Mouse (Mus musculus) liver, embryonic 15.5 days (tissue): ENCODE measurements around the gene Drg1. TPM values are rescaled to one million over a fixed set of nuclear protein-coding genes. Genes with fewer than 3 reads are reported as not detected.

Experiments used
- ATAC-seq: fragments of 200-750 bp; cut with Nextera tagmentation; 2 replicates; pipeline ENCODE4 v1.8.0; 2017; ENCODE audit warnings: moderate number of reproducible peaks, mild to moderate bottlenecking, moderate library complexity; ENCODE audit not compliant: insufficient read depth
- H3K27ac ChIP-seq: fragments of 300-500 bp; sonication (generic); replicated peaks from 2 replicates; pipeline ENCODE4 v1.5.1; 2015; ENCODE audit warnings: mild to moderate bottlenecking, inconsistent platforms
- H3K27me3 ChIP-seq: fragments of 300-500 bp; sonication (generic); 2 replicates; pipeline ENCODE4 v1.6.1; 2015; ENCODE audit warnings: mild to moderate bottlenecking, inconsistent platforms
- H3K36me3 ChIP-seq: fragments of 300-500 bp; sonication (generic); replicated peaks from 2 replicates; pipeline ENCODE4 v1.6.1; 2015; ENCODE audit warnings: moderate library complexity, mild to moderate bottlenecking, inconsistent platforms
- H3K4me1 ChIP-seq: fragments of 300-500 bp; sonication (generic); replicated peaks from 2 replicates; pipeline ENCODE4 v1.6.1; 2015; ENCODE audit warnings: inconsistent platforms
- H3K4me2 ChIP-seq: fragments of 300-500 bp; sonication (generic); 2 replicates; pipeline ENCODE4 v1.6.1; 2015; ENCODE audit warnings: moderate library complexity, mild to moderate bottlenecking, inconsistent platforms
- H3K4me3 ChIP-seq: fragments of 300-500 bp; sonication (generic); replicated peaks from 2 replicates; pipeline ENCODE4 v1.5.1; 2015; ENCODE audit warnings: mild to moderate bottlenecking, inconsistent platforms
- H3K9ac ChIP-seq: fragments of 300-500 bp; sonication (generic); 2 replicates; pipeline ENCODE4 v1.6.1; 2015; ENCODE audit warnings: moderate library complexity, mild to moderate bottlenecking, inconsistent platforms
- H3K9me3 ChIP-seq: fragments of 300-500 bp; sonication (generic); replicated peaks from 2 replicates; pipeline ENCODE4 v1.6.1; 2016; ENCODE audit warnings: inconsistent platforms
- WGBS: fragments of 180-500 bp; shearing (Covaris S2); methylation state at CpG from one replicate; pipeline ENCODE4 v1.1.7; 2015; ENCODE audit warnings: mixed read lengths; ENCODE audit not compliant: insufficient replicate concordance; 5-methylcytosine and 5-hydroxymethylcytosine counted together
- polyA plus RNA-seq: library from polyadenylated mRNA; unstranded; fragments of >200 nt; fragmentation: Nextera tagmentation; extraction: Ambion mirVana; gene quantifications from 2 replicates; pipeline ENCODE4 v1.2.1, GENCODE M21; 2015

Drg1 gene
- 108 and 110 TPM in 2 replicates for polyA plus RNA-seq

GRCm38 (mm10) chr11:3266079-3266685, at the start of gene Drg1:
TSS of gene Drg1 (minus strand) at chr11:3266415.
- peak; percentile 98 for ATAC-seq
- Histone ChIP-seq H3K9ac (peak within 1 kb of the TSS; percentile 90), H3K36me3 (peaks cover 32% of the 10 kb centered on the region), H3K27me3 (no peaks in the 10 kb centered on the region), H3K4me3 (peak within 1 kb of the TSS; percentile 79), H3K4me1 (peaks cover 35% of the 10 kb centered on the region), H3K27ac (peak within 1 kb of the TSS; percentile 79), H3K4me2 (peak within 1 kb of the TSS; percentile 75), H3K9me3 (no peaks in the 10 kb centered on the region)
- WGBS = under 1% methylated on average over 72 of the region's 72 CpGs

GRCm38 (mm10) chr11:3314148-3314547, 47.9 kb upstream of the Drg1 start:
- Histone ChIP-seq H3K27me3 (no peaks in the 10 kb centered on the region), H3K4me3 (no peak overlapping the region), H3K9ac (no peak overlapping the region), H3K27ac (no peak overlapping the region), H3K36me3 (peaks cover 29% of the 10 kb centered on the region), H3K4me2 (no peak overlapping the region), H3K9me3 (no peaks in the 10 kb centered on the region), H3K4me1 (peaks cover 33% of the 10 kb centered on the region)
- WGBS = 16% methylated on average over 2 of the region's 2 CpGs
- ATAC-seq = peak; percentile 64

GRCm38 (mm10) chr11:3313294-3313693, 47.1 kb upstream of the Drg1 start:
- Histone ChIP-seq H3K27me3 (no peaks in the 10 kb centered on the region), H3K4me1 (peaks cover 33% of the 10 kb centered on the region), H3K9ac (no peak overlapping the region), H3K36me3 (peaks cover 38% of the 10 kb centered on the region), H3K4me3 (no peak overlapping the region), H3K4me2 (no peak overlapping the region), H3K9me3 (no peaks in the 10 kb centered on the region), H3K27ac (no peak overlapping the region)
- 40% methylated on average over 1 of the region's 1 CpGs for WGBS
- no peak for ATAC-seq

- no peak overlapping the region for H3K4me2 ChIP-seq
- peaks cover 33% of the 10 kb centered on the region for H3K4me1 ChIP-seq
- no peak overlapping the region for H3K4me3 ChIP-seq
- 51% methylated on average over 10 of the region's 10 CpGs for WGBS
- no peak overlapping the region for H3K27ac ChIP-seq
- H3K27me3 ChIP-seq = no peaks in the 10 kb centered on the region
- H3K9ac ChIP-seq = no peak overlapping the region
- H3K9me3 ChIP-seq = no peaks in the 10 kb centered on the region
- no peak for ATAC-seq
- H3K36me3 ChIP-seq = peaks cover 53% of the 10 kb centered on the region
Measured at GRCm38 (mm10) chr11:3311586-3312347, 45.6 kb upstream of the Drg1 start.

GRCm38 (mm10) chr11:3310789-3311585, 44.8 kb upstream of the Drg1 start:
- Histone ChIP-seq H3K27ac (no peak overlapping the region), H3K4me2 (no peak overlapping the region), H3K9me3 (no peaks in the 10 kb centered on the region), H3K36me3 (peaks cover 61% of the 10 kb centered on the region), H3K4me1 (peaks cover 33% of the 10 kb centered on the region), H3K27me3 (no peaks in the 10 kb centered on the region), H3K4me3 (no peak overlapping the region), H3K9ac (no peak overlapping the region)
- no peak for ATAC-seq
- WGBS = 28% methylated on average over 10 of the region's 10 CpGs

GRCm38 (mm10) chr11:3309884-3310283, 43.7 kb upstream of the Drg1 start:
- no peaks in the 10 kb centered on the region for H3K9me3 ChIP-seq
- 67% methylated on average over 4 of the region's 4 CpGs for WGBS
- no peak for ATAC-seq
- H3K4me1 ChIP-seq = peaks cover 33% of the 10 kb centered on the region
- no peaks in the 10 kb centered on the region for H3K27me3 ChIP-seq
- H3K9ac ChIP-seq = no peak overlapping the region
- H3K36me3 ChIP-seq = peaks cover 72% of the 10 kb centered on the region
- H3K4me2 ChIP-seq = no peak overlapping the region
- no peak overlapping the region for H3K27ac ChIP-seq
- H3K4me3 ChIP-seq = no peak overlapping the region

DNA sequence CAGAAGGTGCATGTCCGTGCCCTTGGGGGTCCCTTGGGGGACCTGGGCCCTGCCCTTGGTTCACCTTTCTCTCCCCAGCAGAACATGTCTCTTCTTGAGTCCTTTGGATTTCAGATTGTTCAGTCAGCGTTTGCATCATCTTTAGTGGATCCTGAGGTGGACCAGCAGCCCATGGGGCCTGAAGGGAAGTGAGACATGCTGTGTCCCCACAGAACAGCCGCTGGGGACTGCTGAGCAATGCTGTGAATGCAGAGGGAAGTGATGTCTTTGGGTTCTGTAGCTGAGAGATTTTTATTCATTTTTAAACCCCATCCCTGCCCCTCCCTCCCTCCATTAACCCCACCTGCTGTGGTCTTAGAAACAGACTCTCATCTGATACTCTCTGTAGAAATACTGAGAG, 41.7 kb upstream of the Drg1 start:
- Histone ChIP-seq H3K27ac (no peak overlapping the region), H3K36me3 (peaks cover 90% of the 10 kb centered on the region), H3K9me3 (no peaks in the 10 kb centered on the region), H3K4me2 (no peak overlapping the region), H3K27me3 (no peaks in the 10 kb centered on the region), H3K9ac (no peak overlapping the region), H3K4me1 (peaks cover 19% of the 10 kb centered on the region), H3K4me3 (no peak overlapping the region)
- no peak for ATAC-seq
- WGBS = 78% methylated on average over 3 of the region's 3 CpGs

GRCm38 (mm10) chr11:3305821-3306220, 39.6 kb upstream of the Drg1 start:
- Histone ChIP-seq H3K36me3 (peaks cover 97% of the 10 kb centered on the region), H3K9me3 (no peaks in the 10 kb centered on the region), H3K4me2 (no peak overlapping the region), H3K4me1 (peaks cover 4% of the 10 kb centered on the region), H3K27ac (no peak overlapping the region), H3K9ac (no peak overlapping the region), H3K4me3 (no peak overlapping the region), H3K27me3 (no peaks in the 10 kb centered on the region)
- WGBS = 85% methylated on average over 4 of the region's 4 CpGs
- ATAC-seq = no peak

GRCm38 (mm10) chr11:3302792-3303191, 36.6 kb upstream of the Drg1 start:
- 67% methylated on average over 4 of the region's 4 CpGs for WGBS
- no peaks in the 10 kb centered on the region; the same call in 1 of the 2 replicates for H3K4me1 ChIP-seq
- ATAC-seq = no peak
- peaks cover 97% of the 10 kb centered on the region for H3K36me3 ChIP-seq
- no peak overlapping the region for H3K9ac ChIP-seq
- no peaks in the 10 kb centered on the region for H3K27me3 ChIP-seq
- H3K4me3 ChIP-seq = no peak overlapping the region
- H3K4me2 ChIP-seq = no peak overlapping the region
- no peaks in the 10 kb centered on the region for H3K9me3 ChIP-seq
- no peak overlapping the region for H3K27ac ChIP-seq

DNA sequence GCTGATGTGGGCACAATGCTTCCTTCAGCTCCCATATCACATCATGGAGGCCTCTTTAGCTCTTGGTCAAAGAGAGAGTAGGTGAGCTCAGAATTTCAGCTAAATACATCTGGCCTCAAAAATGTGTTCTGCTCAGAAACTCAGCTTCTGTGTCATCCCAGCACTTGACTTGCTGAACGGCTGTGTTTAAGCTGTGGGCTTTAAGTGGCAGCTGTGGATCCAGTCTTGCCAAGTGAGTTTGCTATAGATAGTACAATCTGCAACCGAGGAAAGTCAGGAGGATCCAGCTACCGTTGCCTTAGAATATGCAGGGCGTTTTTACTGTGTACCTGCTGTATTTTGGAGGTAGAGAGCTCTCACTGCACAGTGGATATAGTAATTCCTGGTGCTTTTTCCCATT, 36.2 kb upstream of the Drg1 start:
- Histone ChIP-seq H3K4me3 (no peak overlapping the region), H3K27ac (no peak overlapping the region), H3K9me3 (no peaks in the 10 kb centered on the region), H3K27me3 (no peaks in the 10 kb centered on the region), H3K4me1 (peaks cover 2% of the 10 kb centered on the region; the same call in 1 of the 2 replicates), H3K4me2 (no peak overlapping the region), H3K36me3 (peaks cover 97% of the 10 kb centered on the region), H3K9ac (no peak overlapping the region)
- WGBS = 72% methylated on average over 4 of the region's 4 CpGs
- no peak for ATAC-seq

- H3K9me3 ChIP-seq = no peaks in the 10 kb centered on the region
- 90% methylated on average over 5 of the region's 5 CpGs for WGBS
- ATAC-seq = no peak
- H3K4me1 ChIP-seq = peaks cover 3% of the 10 kb centered on the region
- H3K4me3 ChIP-seq = no peak overlapping the region
- peaks cover 97% of the 10 kb centered on the region for H3K36me3 ChIP-seq
- H3K9ac ChIP-seq = no peak overlapping the region
- no peaks in the 10 kb centered on the region for H3K27me3 ChIP-seq
- no peak overlapping the region for H3K4me2 ChIP-seq
- no peak overlapping the region for H3K27ac ChIP-seq
Measured at GRCm38 (mm10) chr11:3301075-3301474, 34.9 kb upstream of the Drg1 start.
